Mouse (Mus musculus) erythroblast, embryonic 14.5 days (primary cell): ENCODE measurements around the gene Gm49378.

Experiments used
- GATA1 ChIP-seq: IDR thresholded peaks from 2 replicates; pipeline ENCODE4 v1.6.1; 2012; ENCODE audit warnings: low read length, inconsistent platforms, mixed read lengths
- TAL1 ChIP-seq: IDR thresholded peaks from 3 replicates; pipeline ENCODE4 v1.6.1; 2012; ENCODE audit warnings: low read length, inconsistent platforms, mixed read lengths

- TF ChIP-seq TAL1 (no peak), GATA1 (no peak)
Observed at GRCm38 (mm10) chr14:55671833-55672740, 34.4 kb upstream of the Gm49378 start, which contains the start of the genes Gmpr2 and Nedd8.
